In genomic region chr13:72241919-72242318, GRCm38 (mm10) we compare ENCODE assay signal across 24 mouse cellular contexts.
"Had no signal": no experiment of that assay in that cellular context is flagged by ENCODE, and none has a peak within 500 bp of the region (broad histone marks: within the 10 kb centered on the region; RNA-seq: fewer than 3 reads in every experiment).

No protein-coding gene starts in this region.

- ATAC-seq: hindbrain, postnatal 0 days; intestine, embryonic 16.5 days; liver, postnatal 0 days had no signal

- DNase-seq: gastrocnemius, postnatal 14 days; gastrocnemius, postnatal 36 days; heart, adult 11 months; heart, adult 2 months; heart, postnatal 14 days; heart, postnatal 36 days; kidney, adult 11 months; kidney, adult 8-10 months; kidney, postnatal 36 days; liver; liver, embryonic 13.5 days; liver, postnatal 0 days had no signal

- H3K27me3 ChIP-seq: heart, embryonic 15.5 days; hindbrain, embryonic 15.5 days; limb, embryonic 12.5 days; liver, embryonic 13.5 days; liver, embryonic 15.5 days had no signal

- H3K27ac ChIP-seq: heart, adult 2 months; heart, embryonic 13.5 days; heart, embryonic 15.5 days; hindbrain, embryonic 13.5 days; hindbrain, embryonic 15.5 days; hindbrain, postnatal 0 days; left cerebral cortex, adult 2 months; limb, embryonic 10.5 days; limb, embryonic 12.5 days; liver, embryonic 13.5 days; liver, embryonic 15.5 days had no signal

- H3K4me2 ChIP-seq: heart, embryonic 11.5 days; heart, embryonic 13.5 days; heart, embryonic 15.5 days; hindbrain, embryonic 13.5 days; hindbrain, embryonic 15.5 days; limb, embryonic 12.5 days; liver, embryonic 11.5 days; liver, embryonic 13.5 days; liver, embryonic 15.5 days had no signal

- H3K9ac ChIP-seq: heart, embryonic 13.5 days; heart, embryonic 15.5 days; hindbrain, embryonic 13.5 days; hindbrain, embryonic 15.5 days; limb, embryonic 12.5 days; liver, embryonic 13.5 days; liver, embryonic 15.5 days; liver, postnatal 0 days had no signal

- H3K4me1 ChIP-seq: heart, embryonic 13.5 days; heart, embryonic 15.5 days; hindbrain, embryonic 15.5 days; limb, embryonic 10.5 days; limb, embryonic 12.5 days; liver, embryonic 13.5 days; liver, embryonic 15.5 days had no signal

- H3K4me3 ChIP-seq: heart, adult 2 months; heart, embryonic 13.5 days; heart, embryonic 15.5 days; hindbrain, embryonic 13.5 days; hindbrain, embryonic 15.5 days; left cerebral cortex, adult 2 months; limb, embryonic 10.5 days; limb, embryonic 12.5 days; liver, embryonic 13.5 days; liver, embryonic 15.5 days had no signal

- H3K36me3 ChIP-seq: heart, embryonic 13.5 days; heart, embryonic 15.5 days; hindbrain, embryonic 13.5 days; hindbrain, embryonic 15.5 days; limb, embryonic 10.5 days; limb, embryonic 12.5 days; liver, embryonic 13.5 days; liver, embryonic 15.5 days had no signal

- H3K9me3 ChIP-seq: heart, embryonic 13.5 days; heart, embryonic 15.5 days; hindbrain, embryonic 13.5 days; hindbrain, embryonic 15.5 days; limb, embryonic 10.5 days; limb, embryonic 12.5 days; liver, embryonic 13.5 days; liver, embryonic 15.5 days had no signal
